Mouse (Mus musculus) erythroid progenitor cell, adult 5-6 weeks (primary cell): ENCODE measurements around the gene Ttc30b. TPM values are rescaled to one million over a fixed set of nuclear protein-coding genes. Genes with fewer than 3 reads are reported as not detected.

Experiments
- total RNA-seq, 2 experiments: library from RNA; stranded (forward) in 1 of 2; stranded (reverse) in 1 of 2; fragments of 150-400 nt in 1 of 2; fragments of 186-747, 209-891 nt in 1 of 2; gene quantifications; 2 replicates each; pipeline versions ENCODE4 v1.2.3 to v1.2.4; 2015 to 2017; ENCODE audit warnings: low replicate concordance in 2 of 2

Gene Ttc30b
- total RNA-seq, 2 experiments from 2014 or later: not detected

Other genes with a start within 250 kb of the Ttc30b start
- gene Nfe2l2, start 233.9 kb downstream of the Ttc30b start, total RNA-seq (2015; ENCODE audit: low replicate concordance): 83.6 and 99.3 TPM in 2 replicates
- gene Nfe2l2, start 233.9 kb downstream of the Ttc30b start, total RNA-seq (2017; ENCODE audit: low replicate concordance): 63.1 and 65.1 TPM in 2 replicates
- gene Agps, start 106.4 kb downstream of the Ttc30b start, total RNA-seq (2015; ENCODE audit: low replicate concordance): 39.4 and 41.8 TPM in 2 replicates
- 13.2 and 31.8 TPM in 2 replicates for gene Agps, start 106.4 kb downstream of the Ttc30b start, total RNA-seq (2017; ENCODE audit: low replicate concordance)
- not detected in 2 replicates for gene Ttc30a2, start 39.6 kb upstream of the Ttc30b start, total RNA-seq (2015; ENCODE audit: low replicate concordance)
- not detected in 2 replicates for gene Ttc30a2, start 39.6 kb upstream of the Ttc30b start, total RNA-seq (2017; ENCODE audit: low replicate concordance)
- 0.84 and 2.2 TPM in 2 replicates for gene Ttc30a1, start 43.4 kb upstream of the Ttc30b start, total RNA-seq (2015; ENCODE audit: low replicate concordance)
- 0.45 and 0.51 TPM in 2 replicates for gene Ttc30a1, start 43.4 kb upstream of the Ttc30b start, total RNA-seq (2017; ENCODE audit: low replicate concordance)